Mouse (Mus musculus): ENCODE measurements around the gene Pitpna. TPM values are rescaled to one million over a fixed set of nuclear protein-coding genes. Genes with fewer than 3 reads are reported as not detected.

The Pitpna gene
- total and polyA plus RNA-seq, 2 experiments from 2014 or later = 58.4 to 74.0 TPM

- Histone ChIP-seq H3K4me3 (ENCODE audit: low read depth, low read length) (no peak overlapping the region), H3K4me2 (ENCODE audit: low read depth, low read length) (no peak overlapping the region), H3K9ac (replicated peaks; ENCODE audit: low read depth, low read length) (no peak overlapping the region), H3K36me3 (replicated peaks; ENCODE audit: control insufficient read depth, insufficient read depth, low read length) (peaks cover 57% of the 10 kb centered on the region), H3K4me1 (ENCODE audit: control insufficient read depth, insufficient read depth) (peaks cover 18% of the 10 kb centered on the region), H3K9me3 (replicated peaks; ENCODE audit: control insufficient read depth, low read length) (no peaks in the 10 kb centered on the region), H3K27ac (ENCODE audit: low read depth) (no peak overlapping the region), H3K27me3 (ENCODE audit: control insufficient read depth, insufficient read depth, low read length) (no peaks in the 10 kb centered on the region)
- TF ChIP-seq EP300 (IDR thresholded peaks at IDR 0.05; ENCODE audit: low read depth) = no peak
- no peak for TF ChIP-seq CTCF (IDR thresholded peaks at IDR 0.05; ENCODE audit: low read depth)
- no peak for DNase-seq (ENCODE audit: low spot score)
- no peak for ATAC-seq (ENCODE audit: insufficient read depth, low read depth)
These were observed 69.9 kb downstream of the Pitpna start for GRCm38 (mm10) chr11:75657841-75658240.

- TF ChIP-seq EP300 (IDR thresholded peaks at IDR 0.05; ENCODE audit: low read depth) (no peak), CTCF (IDR thresholded peaks at IDR 0.05; ENCODE audit: low read depth) (no peak)
- 90% methylated on average over 13 of the region's 13 CpGs for WGBS
- peaks cover 61% of the 10 kb centered on the region for H3K36me3 ChIP-seq (replicated peaks; ENCODE audit: control insufficient read depth, insufficient read depth, low read length)
These were observed 70.4 kb downstream of the Pitpna start for GRCm38 (mm10) chr11:75658311-75658710.

GRCm38 (mm10) chr11:75658996-75659750 lies 71.3 kb downstream of the Pitpna start:
- 64% methylated on average over 14 of the region's 14 CpGs for WGBS

More at GRCm38 (mm10) chr11:75658311-75658710, 70.4 kb downstream of the Pitpna start:
- no peaks in the 10 kb centered on the region for H3K9me3 ChIP-seq (replicated peaks; ENCODE audit: control insufficient read depth, low read length)
- no peak overlapping the region for H3K9ac ChIP-seq (replicated peaks; ENCODE audit: low read depth, low read length)
- H3K4me2 ChIP-seq (ENCODE audit: low read depth, low read length) = no peak overlapping the region
- no peaks in the 10 kb centered on the region for H3K27me3 ChIP-seq (ENCODE audit: control insufficient read depth, insufficient read depth, low read length)
- no peak for DNase-seq (ENCODE audit: low spot score)
- no peak for ATAC-seq (ENCODE audit: insufficient read depth, low read depth)
- no peak overlapping the region for H3K27ac ChIP-seq (ENCODE audit: low read depth)
- peaks cover 17% of the 10 kb centered on the region for H3K4me1 ChIP-seq (ENCODE audit: control insufficient read depth, insufficient read depth)
- no peak overlapping the region for H3K4me3 ChIP-seq (ENCODE audit: low read depth, low read length)

GRCm38 (mm10) chr11:75660081-75660590 lies 72.2 kb downstream of the Pitpna start:
- H3K4me3 ChIP-seq (ENCODE audit: low read depth, low read length) = no peak overlapping the region
- no peak overlapping the region for H3K4me2 ChIP-seq (ENCODE audit: low read depth, low read length)
- no peak for DNase-seq (ENCODE audit: low spot score)
- no peak for TF ChIP-seq CTCF (IDR thresholded peaks at IDR 0.05; ENCODE audit: low read depth)
- TF ChIP-seq EP300 (IDR thresholded peaks at IDR 0.05; ENCODE audit: low read depth) = no peak
- no peaks in the 10 kb centered on the region for H3K27me3 ChIP-seq (ENCODE audit: control insufficient read depth, insufficient read depth, low read length)
- peak overlapping the region; percentile 53 for H3K27ac ChIP-seq (ENCODE audit: low read depth)
- 90% methylated on average over 12 of the region's 12 CpGs for WGBS
- peaks cover 6% of the 10 kb centered on the region for H3K4me1 ChIP-seq (ENCODE audit: control insufficient read depth, insufficient read depth)
- H3K36me3 ChIP-seq (replicated peaks; ENCODE audit: control insufficient read depth, insufficient read depth, low read length) = peaks cover 73% of the 10 kb centered on the region
- H3K9me3 ChIP-seq (replicated peaks; ENCODE audit: control insufficient read depth, low read length) = no peaks in the 10 kb centered on the region
- ATAC-seq (ENCODE audit: insufficient read depth, low read depth) = no peak
- H3K9ac ChIP-seq (replicated peaks; ENCODE audit: low read depth, low read length) = no peak overlapping the region

More at GRCm38 (mm10) chr11:75658996-75659750, 71.3 kb downstream of the Pitpna start:
- Histone ChIP-seq H3K4me2 (ENCODE audit: low read depth, low read length) (no peak overlapping the region), H3K4me1 (ENCODE audit: control insufficient read depth, insufficient read depth) (peaks cover 16% of the 10 kb centered on the region), H3K27ac (ENCODE audit: low read depth) (peak overlapping the region; percentile 53; the same call in 1 of the 2 replicates), H3K4me3 (ENCODE audit: low read depth, low read length) (no peak overlapping the region), H3K9me3 (replicated peaks; ENCODE audit: control insufficient read depth, low read length) (no peaks in the 10 kb centered on the region), H3K27me3 (ENCODE audit: control insufficient read depth, insufficient read depth, low read length) (no peaks in the 10 kb centered on the region), H3K36me3 (replicated peaks; ENCODE audit: control insufficient read depth, insufficient read depth, low read length) (peaks cover 67% of the 10 kb centered on the region), H3K9ac (replicated peaks; ENCODE audit: low read depth, low read length) (no peak overlapping the region)
- DNase-seq (ENCODE audit: low spot score) = no peak
- no peak for ATAC-seq (ENCODE audit: insufficient read depth, low read depth)
- TF ChIP-seq EP300 (IDR thresholded peaks at IDR 0.05; ENCODE audit: low read depth) (no peak), CTCF (IDR thresholded peaks at IDR 0.05; ENCODE audit: low read depth) (no peak)

GRCm38 (mm10) chr11:75660941-75661800 lies 73.3 kb downstream of the Pitpna start:
- H3K4me3 ChIP-seq (ENCODE audit: low read depth, low read length) = no peak overlapping the region
- 92% methylated on average over 21 of the region's 21 CpGs for WGBS
- H3K9me3 ChIP-seq (replicated peaks; ENCODE audit: control insufficient read depth, low read length) = no peaks in the 10 kb centered on the region
- H3K36me3 ChIP-seq (replicated peaks; ENCODE audit: control insufficient read depth, insufficient read depth, low read length) = peaks cover 83% of the 10 kb centered on the region
- no peak overlapping the region for H3K4me2 ChIP-seq (ENCODE audit: low read depth, low read length)
- TF ChIP-seq EP300 (IDR thresholded peaks at IDR 0.05; ENCODE audit: low read depth) = no peak
- TF ChIP-seq CTCF (IDR thresholded peaks at IDR 0.05; ENCODE audit: low read depth) = no peak
- H3K27me3 ChIP-seq (ENCODE audit: control insufficient read depth, insufficient read depth, low read length) = no peaks in the 10 kb centered on the region
- ATAC-seq (ENCODE audit: insufficient read depth, low read depth) = no peak
- H3K9ac ChIP-seq (replicated peaks; ENCODE audit: low read depth, low read length) = no peak overlapping the region
- peaks cover 5% of the 10 kb centered on the region; the same call in 1 of the 2 replicates for H3K4me1 ChIP-seq (ENCODE audit: control insufficient read depth, insufficient read depth)
- no peak overlapping the region for H3K27ac ChIP-seq (ENCODE audit: low read depth)
- no peak for DNase-seq (ENCODE audit: low spot score)

All from heart, postnatal 0 days (tissue).